ENCODE assay signal across 20 mouse cellular contexts in the genomic region with DNA sequence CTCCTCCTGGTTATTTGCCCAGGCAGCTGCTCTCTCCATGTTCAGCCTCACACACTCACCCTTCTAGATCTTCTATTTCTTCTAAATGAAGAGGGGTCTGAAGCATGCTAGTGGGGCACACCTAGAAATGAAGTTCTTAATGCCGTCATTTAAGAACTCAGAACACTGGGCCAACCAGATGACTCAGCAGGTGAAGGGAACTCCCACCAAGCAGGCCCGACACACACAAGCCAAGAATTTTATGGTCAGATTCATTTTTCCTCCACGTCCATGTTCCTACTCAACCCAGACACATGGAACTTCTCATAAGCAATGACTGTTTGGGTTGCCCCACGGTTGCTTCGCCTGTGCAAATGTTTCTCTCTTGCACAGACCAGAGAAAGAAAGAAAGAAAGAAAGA.
DNase-seq lines count a peak whose midpoint lies in the region; ATAC-seq and TF ChIP-seq lines count a peak whose summit lies in the region.
"Had no signal": no experiment of that assay in that cellular context is flagged by ENCODE, and none has a peak within 500 bp of the region (broad histone marks: within the 10 kb centered on the region; RNA-seq: fewer than 3 reads in every experiment).

No protein-coding gene starts in this region.

- peak; percentile 40 for DNase-seq in lung, postnatal 0 days (ENCODE audit: low spot score)
- no peak for DNase-seq in lung, postnatal 4 days
- DNase-seq in NIH3T3 (ENCODE audit: low read depth): peak; percentile 69
- no peak for DNase-seq in frontal cortex, adult 2 months (ENCODE audit: extremely low spot score in 1 of 2, low spot score in 1 of 2)
- DNase-seq: adrenal gland, adult 8-10 months; B cell, adult 2 months; cerebellum, adult 2 months; embryo, embryonic 11 days; gastrocnemius, postnatal 10 days; heart, postnatal 4 days had no signal

- H3K27ac ChIP-seq in lung, postnatal 0 days (ENCODE audit: low read length): 0 out of 2 replicates have a peak overlapping the region, but pooled peaks have one; percentile 9
- H3K27ac ChIP-seq in limb, embryonic 13.5 days: no peak overlapping the region
- no peak overlapping the region for H3K27ac ChIP-seq in kidney, embryonic 15.5 days
- H3K27ac ChIP-seq: embryonic facial prominence, embryonic 15.5 days; forebrain, embryonic 12.5 days; heart, embryonic 13.5 days; hindbrain, embryonic 12.5 days had no signal

- WGBS in lung, postnatal 0 days: 57% methylated on average over 5 of the region's 5 CpGs
- WGBS in limb, embryonic 13.5 days: 59% methylated on average over 5 of the region's 5 CpGs
- WGBS in kidney, embryonic 15.5 days: 79% methylated on average over 5 of the region's 5 CpGs

- H3K36me3 ChIP-seq in lung, postnatal 0 days (ENCODE audit: insufficient read depth, low read length): no peaks in the 10 kb centered on the region
- no peaks in the 10 kb centered on the region for H3K36me3 ChIP-seq in limb, embryonic 13.5 days
- no peaks in the 10 kb centered on the region for H3K36me3 ChIP-seq in kidney, embryonic 15.5 days
- H3K36me3 ChIP-seq: embryonic facial prominence, embryonic 15.5 days; forebrain, embryonic 12.5 days; heart, embryonic 13.5 days; hindbrain, embryonic 12.5 days had no signal

- H3K4me2 ChIP-seq in lung, postnatal 0 days (replicated peaks; ENCODE audit: low read depth, low read length): no peak overlapping the region
- H3K4me2 ChIP-seq in limb, embryonic 13.5 days (replicated peaks): no peak overlapping the region
- no peak overlapping the region for H3K4me2 ChIP-seq in kidney, embryonic 15.5 days
- H3K4me2 ChIP-seq: embryonic facial prominence, embryonic 15.5 days; forebrain, embryonic 12.5 days; heart, embryonic 13.5 days; hindbrain, embryonic 12.5 days had no signal

- H3K9me3 ChIP-seq in lung, postnatal 0 days (ENCODE audit: low read length): no peaks in the 10 kb centered on the region
- H3K9me3 ChIP-seq in limb, embryonic 13.5 days: no peaks in the 10 kb centered on the region
- H3K9me3 ChIP-seq in kidney, embryonic 15.5 days (replicated peaks): no peaks in the 10 kb centered on the region
- H3K9me3 ChIP-seq: embryonic facial prominence, embryonic 15.5 days; forebrain, embryonic 12.5 days; heart, embryonic 13.5 days; hindbrain, embryonic 12.5 days had no signal

- no peak for TF ChIP-seq CTCF in lung, postnatal 0 days (IDR thresholded peaks at IDR 0.05)

- no peak for TF ChIP-seq EP300 in lung, postnatal 0 days (IDR thresholded peaks at IDR 0.05)

- no peak overlapping the region for H3K4me3 ChIP-seq in lung, postnatal 0 days (ENCODE audit: low read depth, low read length)
- no peak overlapping the region for H3K4me3 ChIP-seq in limb, embryonic 13.5 days
- H3K4me3 ChIP-seq in kidney, embryonic 15.5 days (replicated peaks): no peak overlapping the region
- H3K4me3 ChIP-seq: embryonic facial prominence, embryonic 15.5 days; forebrain, embryonic 12.5 days; heart, embryonic 13.5 days; hindbrain, embryonic 12.5 days had no signal

- no peak overlapping the region for H3K9ac ChIP-seq in lung, postnatal 0 days (replicated peaks; ENCODE audit: low read depth)
- no peak overlapping the region for H3K9ac ChIP-seq in limb, embryonic 13.5 days
- no peak overlapping the region for H3K9ac ChIP-seq in kidney, embryonic 15.5 days
- H3K9ac ChIP-seq: embryonic facial prominence, embryonic 15.5 days; forebrain, embryonic 12.5 days; heart, embryonic 13.5 days; hindbrain, embryonic 12.5 days had no signal

- peaks cover 13% of the 10 kb centered on the region; the same call in 1 of the 2 replicates for H3K4me1 ChIP-seq in lung, postnatal 0 days (ENCODE audit: insufficient read depth, low read depth, low read length)
- peaks cover 29% of the 10 kb centered on the region for H3K4me1 ChIP-seq in limb, embryonic 13.5 days
- peaks cover 12% of the 10 kb centered on the region for H3K4me1 ChIP-seq in kidney, embryonic 15.5 days
- H3K4me1 ChIP-seq: forebrain, embryonic 12.5 days had no signal

- no peaks in the 10 kb centered on the region for H3K27me3 ChIP-seq in lung, postnatal 0 days (replicated peaks; ENCODE audit: insufficient read depth, low read length)
- H3K27me3 ChIP-seq in limb, embryonic 13.5 days: no peaks in the 10 kb centered on the region
- H3K27me3 ChIP-seq in kidney, embryonic 15.5 days: no peaks in the 10 kb centered on the region
- H3K27me3 ChIP-seq: embryonic facial prominence, embryonic 15.5 days; forebrain, embryonic 12.5 days; heart, embryonic 13.5 days; hindbrain, embryonic 12.5 days had no signal

- ATAC-seq in lung, postnatal 0 days: peak; percentile 54
- ATAC-seq in limb, embryonic 13.5 days (ENCODE audit: low FRiP score, low read depth): 0 out of 2 replicates have a peak, but pooled peaks have one; percentile 29
- ATAC-seq in kidney, embryonic 15.5 days (replicated peaks; ENCODE audit: low FRiP score): no peak
- no peak for ATAC-seq in monocyte, adult 5-6 weeks (replicated peaks; ENCODE audit: insufficient number of reproducible peaks, low FRiP score, low TSS enrichment, poor library complexity, severe bottlenecking)
- ATAC-seq: forebrain, embryonic 16.5 days; inflammation-experienced regulatory T-cells, adult 6 months; intestine, postnatal 0 days had no signal

Comparison
In these comparisons a context has a peak if more than half of its experiments do, and no peak if none do; other contexts are left out.
1. DNase-seq: peak in lung, postnatal 0 days (single experiment) and NIH3T3 (single experiment); none in lung, postnatal 4 days (0 of 2) and frontal cortex, adult 2 months (0 of 2).
2. ATAC-seq: peak in lung, postnatal 0 days (single experiment) and limb, embryonic 13.5 days (single experiment); none in kidney, embryonic 15.5 days (single experiment) and monocyte, adult 5-6 weeks (single experiment).